Mouse (Mus musculus) erythroblast, adult 5-6 weeks (primary cell): Measurements from ENCODE around the gene Fam92b. TPM values are rescaled to one million over a fixed set of nuclear protein-coding genes. Genes with fewer than 3 reads are reported as not detected.

Experiments
- ATAC-seq: replicated peaks from 2 replicates; pipeline ENCODE4 v1.8.0; 2016; ENCODE audit warnings: moderate number of reproducible peaks, mild to moderate bottlenecking, moderate TSS enrichment, inconsistent platforms; ENCODE audit not compliant: poor library complexity, low FRiP score, severe bottlenecking
- total RNA-seq, 2 experiments: library from RNA; stranded (forward) in 1 of 2; stranded (reverse) in 1 of 2; fragments of 150-400 nt in 1 of 2; fragments of 200-764, 138-1000 nt in 1 of 2; gene quantifications; 2 replicates each; pipeline versions ENCODE4 v1.2.3 to v1.2.4; 2015 to 2017; ENCODE audit warnings: low replicate concordance in 2 of 2

Gene Fam92b
- total RNA-seq, 2 experiments from 2014 or later: not detected

GRCm38 (mm10) chr8:120119931-120120330 is 57.3 kb downstream of the Fam92b start:
- no peak for ATAC-seq

GRCm38 (mm10) chr8:120119429-120119828 is 57.8 kb downstream of the Fam92b start:
- no peak for ATAC-seq

- no peak for ATAC-seq
Measured at GRCm38 (mm10) chr8:120118847-120119246, 58.4 kb downstream of the Fam92b start.

GRCm38 (mm10) chr8:120118162-120118561 is 59.1 kb downstream of the Fam92b start:
- ATAC-seq: no peak

- ATAC-seq: no peak
Measured at GRCm38 (mm10) chr8:120116600-120116999, 60.7 kb downstream of the Fam92b start.

Other genes with a start within 250 kb of the Fam92b start
- gene Crispld2, start 185.0 kb downstream of the Fam92b start, total RNA-seq (2015; ENCODE audit: low replicate concordance): 1.9 and 3.1 TPM in 2 replicates
- 2.9 and 3.0 TPM in 2 replicates for gene Crispld2, start 185.0 kb downstream of the Fam92b start, total RNA-seq (2017; ENCODE audit: low replicate concordance)
- gene Zdhhc7, start 76.0 kb downstream of the Fam92b start, total RNA-seq (2015; ENCODE audit: low replicate concordance): 0.38 and 5.4 TPM in 2 replicates
- gene Zdhhc7, start 76.0 kb downstream of the Fam92b start, total RNA-seq (2017; ENCODE audit: low replicate concordance): 8.0 and 9.2 TPM in 2 replicates
- gene 6430548M08Rik, start 63.3 kb downstream of the Fam92b start, total RNA-seq (2015; ENCODE audit: low replicate concordance): 10.0 and 11.0 TPM in 2 replicates
- gene 6430548M08Rik, start 63.3 kb downstream of the Fam92b start, total RNA-seq (2017; ENCODE audit: low replicate concordance): 16.4 and 23.5 TPM in 2 replicates
- gene Gse1, start 51.0 kb upstream of the Fam92b start, total RNA-seq (2015; ENCODE audit: low replicate concordance): 23.2 and 30.0 TPM in 2 replicates
- gene Gse1, start 51.0 kb upstream of the Fam92b start, total RNA-seq (2017; ENCODE audit: low replicate concordance): 37.8 and 38.3 TPM in 2 replicates